Mouse (Mus musculus) hindbrain, embryonic 11.5 days (tissue): ENCODE measurements around the gene Btf3l4. TPM values are rescaled to one million over a fixed set of nuclear protein-coding genes. Genes with fewer than 3 reads are reported as not detected.
A peak's percentile ranks its signal among the peaks of the same experiment; 100 is the strongest.

Experiments used
- ATAC-seq: fragments of 200-750 bp; cut with Nextera tagmentation; 2 replicates; pipeline ENCODE4 v1.8.0; 2017; ENCODE audit warnings: mild to moderate bottlenecking, moderate TSS enrichment, moderate library complexity; ENCODE audit not compliant: low FRiP score
- DNase-seq: peaks from one replicate; pipeline ENCODE4 v3.0.0-alpha.2; 2015; ENCODE audit warnings: low spot score
- H3K27ac ChIP-seq: fragments of 300-500 bp; sonication (generic); 2 replicates; pipeline ENCODE4 v1.5.1; 2014; ENCODE audit warnings: mild to moderate bottlenecking, low read depth, low read length
- H3K27me3 ChIP-seq: fragments of 300-500 bp; sonication (generic); 2 replicates; pipeline ENCODE4 v1.6.1; 2014; ENCODE audit warnings: mild to moderate bottlenecking, low read length, moderate library complexity, mixed read lengths; ENCODE audit not compliant: control insufficient read depth, insufficient read depth
- H3K36me3 ChIP-seq: fragments of 300-500 bp; sonication (generic); 2 replicates; pipeline ENCODE4 v1.6.1; 2014; ENCODE audit warnings: mild to moderate bottlenecking, low read length, moderate library complexity, mixed read lengths; ENCODE audit not compliant: control insufficient read depth, insufficient read depth
- H3K4me1 ChIP-seq: fragments of 300-500 bp; sonication (generic); replicated peaks from 2 replicates; pipeline ENCODE4 v1.6.1; 2014; ENCODE audit warnings: low read length, mixed read lengths; ENCODE audit not compliant: control insufficient read depth, insufficient read depth
- H3K4me2 ChIP-seq: fragments of 300-500 bp; sonication (generic); replicated peaks from 2 replicates; pipeline ENCODE4 v1.6.1; 2014; ENCODE audit warnings: mild to moderate bottlenecking, low read depth, low read length
- H3K4me3 ChIP-seq: fragments of 300-500 bp; sonication (generic); 2 replicates; pipeline ENCODE4 v1.5.1; 2014; ENCODE audit warnings: low read depth, low read length
- H3K9ac ChIP-seq: fragments of 300-500 bp; sonication (generic); 2 replicates; pipeline ENCODE4 v1.6.1; 2014; ENCODE audit warnings: low read depth, low read length
- H3K9me3 ChIP-seq: fragments of 300-500 bp; sonication (generic); 2 replicates; pipeline ENCODE4 v1.6.1; 2016; ENCODE audit warnings: low read length; ENCODE audit not compliant: control insufficient read depth
- WGBS: fragments of 180-500 bp; shearing (Covaris S2); extraction: QIAGEN DNeasy Blood & Tissue Kit; methylation state at CpG from one replicate; pipeline ENCODE4 v1.1.7; 2014; 5-methylcytosine and 5-hydroxymethylcytosine counted together
- polyA plus RNA-seq: library from polyadenylated mRNA; unstranded; fragments of >200 nt; fragmentation: Nextera tagmentation; extraction: Ambion mirVana; gene quantifications from 2 replicates; pipeline ENCODE4 v1.2.1, GENCODE M21; 2014

The Btf3l4 gene
- polyA plus RNA-seq, 1 experiment from 2014 or later: 251 TPM

- H3K27ac ChIP-seq: peak overlapping the region; percentile 98
- no peaks in the 10 kb centered on the region for H3K27me3 ChIP-seq
- H3K4me1 ChIP-seq: peaks cover 4% of the 10 kb centered on the region; the same call in 1 of the 2 replicates
- peak overlapping the region; percentile 99 for H3K9ac ChIP-seq
- no peak for ATAC-seq
- 0 out of 2 replicates have a peak, but pooled peaks cover 2% of the 10 kb centered on the region for H3K36me3 ChIP-seq
- no peak for DNase-seq
- peak overlapping the region; percentile 97 for H3K4me3 ChIP-seq
- H3K4me2 ChIP-seq: peak overlapping the region; percentile 68
- 0% methylated on average over 6 of the region's 6 CpGs for WGBS
- no peaks in the 10 kb centered on the region for H3K9me3 ChIP-seq
Measured at GRCm38 (mm10) chr4:108833828-108834114, 357 bp upstream of the Btf3l4 start.

- Histone ChIP-seq H3K4me1 (peaks cover 3% of the 10 kb centered on the region; the same call in 1 of the 2 replicates), H3K27ac (no peak overlapping the region), H3K4me2 (no peak overlapping the region), H3K4me3 (no peak overlapping the region), H3K9me3 (no peaks in the 10 kb centered on the region), H3K9ac (no peak overlapping the region), H3K27me3 (no peaks in the 10 kb centered on the region), H3K36me3 (0 out of 2 replicates have a peak, but pooled peaks cover 3% of the 10 kb centered on the region)
- WGBS: 91% methylated on average over 1 of the region's 1 CpGs
- DNase-seq (no peak), ATAC-seq (no peak)
Measured at GRCm38 (mm10) chr4:108830698-108831097, 2.7 kb downstream of the Btf3l4 start.

GRCm38 (mm10) chr4:108826643-108827042 lies 6.8 kb downstream of the Btf3l4 start:
- ATAC-seq: no peak
- WGBS: 90% methylated on average over 2 of the region's 2 CpGs
- H3K36me3 ChIP-seq: peaks cover 7% of the 10 kb centered on the region

GRCm38 (mm10) chr4:108826096-108826495 lies 7.3 kb downstream of the Btf3l4 start:
- no peak overlapping the region for H3K27ac ChIP-seq
- H3K27me3 ChIP-seq: no peaks in the 10 kb centered on the region
- H3K36me3 ChIP-seq: peaks cover 7% of the 10 kb centered on the region
- DNase-seq: no peak
- no peak for ATAC-seq
- H3K4me2 ChIP-seq: no peak overlapping the region
- no peaks in the 10 kb centered on the region for H3K4me1 ChIP-seq
- H3K9ac ChIP-seq: no peak overlapping the region
- 92% methylated on average over 1 of the region's 1 CpGs for WGBS
- H3K4me3 ChIP-seq: no peak overlapping the region
- no peaks in the 10 kb centered on the region for H3K9me3 ChIP-seq

More at GRCm38 (mm10) chr4:108826643-108827042, 6.8 kb downstream of the Btf3l4 start:
- Histone ChIP-seq H3K4me2 (no peak overlapping the region), H3K4me1 (no peaks in the 10 kb centered on the region), H3K27me3 (no peaks in the 10 kb centered on the region), H3K9ac (no peak overlapping the region), H3K4me3 (no peak overlapping the region), H3K27ac (no peak overlapping the region), H3K9me3 (no peaks in the 10 kb centered on the region)
- no peak for DNase-seq

- 97% methylated on average over 3 of the region's 3 CpGs for WGBS
- Histone ChIP-seq H3K4me1 (no peaks in the 10 kb centered on the region), H3K27me3 (no peaks in the 10 kb centered on the region), H3K4me3 (no peak overlapping the region), H3K9ac (no peak overlapping the region), H3K9me3 (no peaks in the 10 kb centered on the region), H3K27ac (no peak overlapping the region), H3K4me2 (no peak overlapping the region), H3K36me3 (peaks cover 7% of the 10 kb centered on the region)
- no peak for DNase-seq
- ATAC-seq: no peak
Measured at GRCm38 (mm10) chr4:108825677-108826076, 7.7 kb downstream of the Btf3l4 start.

- no peak overlapping the region for H3K4me3 ChIP-seq
- 71% methylated on average over 6 of the region's 6 CpGs for WGBS
- H3K27ac ChIP-seq: no peak overlapping the region
- no peaks in the 10 kb centered on the region for H3K9me3 ChIP-seq
- H3K4me1 ChIP-seq: no peaks in the 10 kb centered on the region
- no peaks in the 10 kb centered on the region; the same call in 1 of the 2 replicates for H3K36me3 ChIP-seq
- no peaks in the 10 kb centered on the region for H3K27me3 ChIP-seq
- H3K4me2 ChIP-seq: no peak overlapping the region
- DNase-seq (no peak), ATAC-seq (no peak)
- H3K9ac ChIP-seq: no peak overlapping the region
Measured at GRCm38 (mm10) chr4:108811550-108811949, 21.9 kb downstream of the Btf3l4 start.

GRCm38 (mm10) chr4:108811142-108811541 lies 22.3 kb downstream of the Btf3l4 start:
- H3K27ac ChIP-seq: no peak overlapping the region
- no peaks in the 10 kb centered on the region for H3K4me1 ChIP-seq
- DNase-seq: no peak
- H3K27me3 ChIP-seq: no peaks in the 10 kb centered on the region
- no peak overlapping the region for H3K4me2 ChIP-seq
- no peaks in the 10 kb centered on the region; the same call in 1 of the 2 replicates for H3K36me3 ChIP-seq
- ATAC-seq: no peak
- H3K4me3 ChIP-seq: no peak overlapping the region
- H3K9ac ChIP-seq: no peak overlapping the region
- 72% methylated on average over 4 of the region's 4 CpGs for WGBS
- no peaks in the 10 kb centered on the region for H3K9me3 ChIP-seq

GRCm38 (mm10) chr4:108803535-108803934 lies 29.9 kb downstream of the Btf3l4 start:
- ATAC-seq: no peak
- Histone ChIP-seq H3K4me1 (no peaks in the 10 kb centered on the region), H3K27me3 (no peaks in the 10 kb centered on the region), H3K4me3 (no peak overlapping the region), H3K9me3 (no peaks in the 10 kb centered on the region), H3K36me3 (no peaks in the 10 kb centered on the region), H3K4me2 (no peak overlapping the region), H3K9ac (no peak overlapping the region), H3K27ac (no peak overlapping the region)
- 86% methylated on average over 2 of the region's 2 CpGs for WGBS
- no peak for DNase-seq

- Histone ChIP-seq H3K4me1 (no peaks in the 10 kb centered on the region), H3K4me2 (no peak overlapping the region), H3K9ac (no peak overlapping the region), H3K4me3 (no peak overlapping the region), H3K36me3 (no peaks in the 10 kb centered on the region), H3K27ac (no peak overlapping the region), H3K27me3 (no peaks in the 10 kb centered on the region), H3K9me3 (no peaks in the 10 kb centered on the region)
- DNase-seq: peak; percentile 80
- ATAC-seq: peak; percentile 83
- WGBS: 67% methylated on average over 2 of the region's 2 CpGs
Measured at GRCm38 (mm10) chr4:108798083-108798830, 35.2 kb downstream of the Btf3l4 start.
